Mouse (Mus musculus): ENCODE measurements at regions not wholly inside any gene's neighbourhood (a gene's known extent, or its start where the extent isn't known, plus 50 kb on each side); places are given as distances from the start of the nearest gene placed in this dataset.

- no peak overlapping the region for H3K4me3 ChIP-seq (ENCODE audit: insufficient read depth, low read depth, low read length)
- H3K27ac ChIP-seq (replicated peaks; ENCODE audit: low read depth, low read length) = no peak overlapping the region
- no peaks in the 10 kb centered on the region for H3K4me1 ChIP-seq (ENCODE audit: control insufficient read depth, insufficient read depth, insufficient read length, low read length)
Measured at GRCm38 (mm10) chr7:124455659-124456058, 473.0 kb downstream of the Hs3st4 start.

GRCm38 (mm10) chr7:124487326-124487725, 504.7 kb downstream of the Hs3st4 start:
- H3K27ac ChIP-seq (replicated peaks; ENCODE audit: low read depth, low read length) = no peak overlapping the region
- no peaks in the 10 kb centered on the region for H3K4me1 ChIP-seq (ENCODE audit: control insufficient read depth, insufficient read depth, insufficient read length, low read length)
- no peak overlapping the region for H3K4me3 ChIP-seq (ENCODE audit: insufficient read depth, low read depth, low read length)

- Histone ChIP-seq H3K4me1 (ENCODE audit: control insufficient read depth, insufficient read depth, insufficient read length, low read length) (no peaks in the 10 kb centered on the region), H3K27ac (replicated peaks; ENCODE audit: low read depth, low read length) (no peak overlapping the region), H3K4me3 (ENCODE audit: insufficient read depth, low read depth, low read length) (no peak overlapping the region)
Measured at GRCm38 (mm10) chr7:124491109-124491793, 508.6 kb downstream of the Hs3st4 start.

- Histone ChIP-seq H3K4me1 (ENCODE audit: control insufficient read depth, insufficient read depth, insufficient read length, low read length) (no peaks in the 10 kb centered on the region), H3K4me3 (ENCODE audit: insufficient read depth, low read depth, low read length) (no peak overlapping the region), H3K27ac (replicated peaks; ENCODE audit: low read depth, low read length) (no peak overlapping the region)
Measured at GRCm38 (mm10) chr7:124491851-124492390, 509.3 kb downstream of the Hs3st4 start.

GRCm38 (mm10) chr7:124500636-124501035, 518.0 kb downstream of the Hs3st4 start:
- Histone ChIP-seq H3K27ac (replicated peaks; ENCODE audit: low read depth, low read length) (no peak overlapping the region), H3K4me3 (ENCODE audit: insufficient read depth, low read depth, low read length) (no peak overlapping the region), H3K4me1 (ENCODE audit: control insufficient read depth, insufficient read depth, insufficient read length, low read length) (no peaks in the 10 kb centered on the region)

GRCm38 (mm10) chr7:124502760-124503159, 520.1 kb downstream of the Hs3st4 start:
- no peak overlapping the region for H3K27ac ChIP-seq (replicated peaks; ENCODE audit: low read depth, low read length)
- no peak overlapping the region for H3K4me3 ChIP-seq (ENCODE audit: insufficient read depth, low read depth, low read length)
- H3K4me1 ChIP-seq (ENCODE audit: control insufficient read depth, insufficient read depth, insufficient read length, low read length) = no peaks in the 10 kb centered on the region

- H3K4me3 ChIP-seq (ENCODE audit: insufficient read depth, low read depth, low read length) = no peak overlapping the region
- no peaks in the 10 kb centered on the region for H3K4me1 ChIP-seq (ENCODE audit: control insufficient read depth, insufficient read depth, insufficient read length, low read length)
- H3K27ac ChIP-seq (replicated peaks; ENCODE audit: low read depth, low read length) = no peak overlapping the region
Measured at GRCm38 (mm10) chr7:124549038-124549437, 566.4 kb downstream of the Hs3st4 start.

- Histone ChIP-seq H3K4me1 (ENCODE audit: control insufficient read depth, insufficient read depth, insufficient read length, low read length) (no peaks in the 10 kb centered on the region), H3K27ac (replicated peaks; ENCODE audit: low read depth, low read length) (no peak overlapping the region), H3K4me3 (ENCODE audit: insufficient read depth, low read depth, low read length) (no peak overlapping the region)
Measured at GRCm38 (mm10) chr7:124557213-124557612, 574.5 kb downstream of the Hs3st4 start.

GRCm38 (mm10) chr7:124570804-124571203, 588.1 kb downstream of the Hs3st4 start:
- H3K4me3 ChIP-seq (ENCODE audit: insufficient read depth, low read depth, low read length) = no peak overlapping the region
- H3K4me1 ChIP-seq (ENCODE audit: control insufficient read depth, insufficient read depth, insufficient read length, low read length) = no peaks in the 10 kb centered on the region
- H3K27ac ChIP-seq (replicated peaks; ENCODE audit: low read depth, low read length) = no peak overlapping the region

GRCm38 (mm10) chr7:124573666-124574065, 591.0 kb downstream of the Hs3st4 start:
- Histone ChIP-seq H3K27ac (replicated peaks; ENCODE audit: low read depth, low read length) (no peak overlapping the region), H3K4me3 (ENCODE audit: insufficient read depth, low read depth, low read length) (no peak overlapping the region), H3K4me1 (ENCODE audit: control insufficient read depth, insufficient read depth, insufficient read length, low read length) (no peaks in the 10 kb centered on the region)

- no peaks in the 10 kb centered on the region for H3K4me1 ChIP-seq (ENCODE audit: control insufficient read depth, insufficient read depth, insufficient read length, low read length)
- no peak overlapping the region for H3K27ac ChIP-seq (replicated peaks; ENCODE audit: low read depth, low read length)
- no peak overlapping the region for H3K4me3 ChIP-seq (ENCODE audit: insufficient read depth, low read depth, low read length)
Measured at GRCm38 (mm10) chr7:124581342-124581741, 598.7 kb downstream of the Hs3st4 start.

GRCm38 (mm10) chr7:124585296-124585695, 602.6 kb downstream of the Hs3st4 start:
- Histone ChIP-seq H3K27ac (replicated peaks; ENCODE audit: low read depth, low read length) (no peak overlapping the region), H3K4me3 (ENCODE audit: insufficient read depth, low read depth, low read length) (no peak overlapping the region), H3K4me1 (ENCODE audit: control insufficient read depth, insufficient read depth, insufficient read length, low read length) (no peaks in the 10 kb centered on the region)

GRCm38 (mm10) chr7:124591369-124591768, 608.7 kb downstream of the Hs3st4 start:
- H3K4me3 ChIP-seq (ENCODE audit: insufficient read depth, low read depth, low read length) = no peak overlapping the region
- no peaks in the 10 kb centered on the region for H3K4me1 ChIP-seq (ENCODE audit: control insufficient read depth, insufficient read depth, insufficient read length, low read length)
- H3K27ac ChIP-seq (replicated peaks; ENCODE audit: low read depth, low read length) = no peak overlapping the region

- Histone ChIP-seq H3K4me1 (ENCODE audit: control insufficient read depth, insufficient read depth, insufficient read length, low read length) (no peaks in the 10 kb centered on the region), H3K27ac (replicated peaks; ENCODE audit: low read depth, low read length) (no peak overlapping the region), H3K4me3 (ENCODE audit: insufficient read depth, low read depth, low read length) (no peak overlapping the region)
Measured at GRCm38 (mm10) chr7:124593462-124593861, 610.8 kb downstream of the Hs3st4 start.

- Histone ChIP-seq H3K27ac (replicated peaks; ENCODE audit: low read depth, low read length) (no peak overlapping the region), H3K4me3 (ENCODE audit: insufficient read depth, low read depth, low read length) (no peak overlapping the region), H3K4me1 (ENCODE audit: control insufficient read depth, insufficient read depth, insufficient read length, low read length) (no peaks in the 10 kb centered on the region)
Measured at GRCm38 (mm10) chr7:124600767-124601166, 618.1 kb downstream of the Hs3st4 start.

GRCm38 (mm10) chr7:124604581-124604980, 621.9 kb downstream of the Hs3st4 start:
- no peak overlapping the region for H3K4me3 ChIP-seq (ENCODE audit: insufficient read depth, low read depth, low read length)
- no peak overlapping the region for H3K27ac ChIP-seq (replicated peaks; ENCODE audit: low read depth, low read length)
- H3K4me1 ChIP-seq (ENCODE audit: control insufficient read depth, insufficient read depth, insufficient read length, low read length) = no peaks in the 10 kb centered on the region

All from brown adipose tissue, adult 24 weeks (tissue).